Mouse (Mus musculus): ENCODE results near the gene Plcd4. TPM values are rescaled to one million over a fixed set of nuclear protein-coding genes. Genes with fewer than 3 reads are reported as not detected.

The Plcd4 gene
- total and polyA plus RNA-seq, 2 experiments from 2014 or later, result 7.3 to 9.4 TPM

DNA sequence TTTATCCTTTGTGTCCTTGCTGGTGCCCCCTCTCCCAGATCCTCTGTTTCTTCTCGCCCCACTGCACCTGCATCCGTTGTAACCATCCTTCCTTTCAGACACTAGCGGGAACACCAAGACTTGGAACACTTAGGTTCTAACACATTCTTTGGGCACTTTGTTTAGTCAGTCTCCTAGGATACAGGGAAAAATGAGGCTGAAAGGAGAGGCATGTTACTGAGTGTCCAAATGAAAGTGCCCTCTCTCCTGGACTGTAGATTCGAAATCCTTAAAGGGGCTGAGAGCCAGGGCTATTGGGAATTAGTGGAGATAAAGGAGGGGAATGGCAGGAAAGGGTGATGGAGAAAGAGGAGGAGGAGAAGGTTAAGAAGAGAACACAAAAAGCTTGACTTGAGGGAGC, 1.5 kb downstream of the Plcd4 start, which contains the start of gene Usp37:
Gene Usp37, minus strand, starts transcription at position 101 of the 400 bp plus-strand sequence.
- Histone ChIP-seq H3K9ac (replicated peaks; ENCODE audit: low read length, poor library complexity, severe bottlenecking) (peak within 1 kb of the TSS; percentile 19; the same call in 1 of the 2 replicates), H3K9me3 (ENCODE audit: low read length) (no peaks in the 10 kb centered on the region), H3K27ac (ENCODE audit: low read depth, low read length) (no peak within 1 kb of the TSS), H3K4me3 (ENCODE audit: low read depth, low read length) (peak within 1 kb of the TSS; percentile 15; the same call in 1 of the 2 replicates), H3K27me3 (ENCODE audit: insufficient read depth, low read length) (no peaks in the 10 kb centered on the region), H3K4me1 (ENCODE audit: insufficient read depth, low read length) (peaks cover 5% of the 10 kb centered on the region; the same call in 1 of the 2 replicates), H3K4me2 (ENCODE audit: low read depth, low read length, poor library complexity, severe bottlenecking) (peak within 1 kb of the TSS; percentile 45), H3K36me3 (ENCODE audit: insufficient read depth, low read length) (no peaks in the 10 kb centered on the region)
- TF ChIP-seq CTCF (IDR thresholded peaks at IDR 0.05), result no peak
- WGBS, result 24% methylated on average over 4 of the region's 4 CpGs
- no peak for ATAC-seq (ENCODE audit: low FRiP score)
- DNase-seq (ENCODE audit: low spot score), result peak; percentile 5

DNA sequence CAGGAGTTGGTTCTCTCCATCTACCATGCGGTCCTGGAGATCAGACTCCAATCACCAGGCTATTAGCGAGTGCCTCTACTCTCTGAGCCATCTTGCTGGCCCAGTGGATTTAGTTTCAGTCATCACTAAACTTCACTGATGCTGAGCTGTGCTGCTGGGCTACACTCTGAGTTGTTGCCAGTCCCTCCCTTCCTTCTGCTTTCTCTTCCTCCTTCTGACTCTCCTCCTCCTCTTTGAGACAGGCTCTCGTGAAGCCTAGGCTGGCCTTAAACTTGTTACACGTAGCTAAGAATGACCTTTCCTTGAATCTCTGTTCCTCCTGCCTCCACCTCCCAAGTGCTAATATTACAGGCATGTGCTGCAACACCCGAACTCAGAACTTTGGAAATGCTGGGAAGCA, 16.4 kb downstream of the Plcd4 start:
- H3K27ac ChIP-seq (ENCODE audit: low read depth, low read length), result no peak overlapping the region
- H3K4me2 ChIP-seq (ENCODE audit: low read depth, low read length, poor library complexity, severe bottlenecking), result no peak overlapping the region
- H3K4me3 ChIP-seq (ENCODE audit: low read depth, low read length), result no peak overlapping the region
- 90% methylated on average over 5 of the region's 5 CpGs for WGBS
- H3K36me3 ChIP-seq (ENCODE audit: insufficient read depth, low read length), result peaks cover 8% of the 10 kb centered on the region
- no peak for TF ChIP-seq CTCF (IDR thresholded peaks at IDR 0.05)
- ATAC-seq (ENCODE audit: low FRiP score) (no peak), DNase-seq (ENCODE audit: low spot score) (no peak)
- H3K9me3 ChIP-seq (ENCODE audit: low read length), result no peaks in the 10 kb centered on the region
- H3K4me1 ChIP-seq (ENCODE audit: insufficient read depth, low read length), result no peaks in the 10 kb centered on the region
- H3K9ac ChIP-seq (replicated peaks; ENCODE audit: low read length, poor library complexity, severe bottlenecking), result no peak overlapping the region
- H3K27me3 ChIP-seq (ENCODE audit: insufficient read depth, low read length), result no peaks in the 10 kb centered on the region

DNA sequence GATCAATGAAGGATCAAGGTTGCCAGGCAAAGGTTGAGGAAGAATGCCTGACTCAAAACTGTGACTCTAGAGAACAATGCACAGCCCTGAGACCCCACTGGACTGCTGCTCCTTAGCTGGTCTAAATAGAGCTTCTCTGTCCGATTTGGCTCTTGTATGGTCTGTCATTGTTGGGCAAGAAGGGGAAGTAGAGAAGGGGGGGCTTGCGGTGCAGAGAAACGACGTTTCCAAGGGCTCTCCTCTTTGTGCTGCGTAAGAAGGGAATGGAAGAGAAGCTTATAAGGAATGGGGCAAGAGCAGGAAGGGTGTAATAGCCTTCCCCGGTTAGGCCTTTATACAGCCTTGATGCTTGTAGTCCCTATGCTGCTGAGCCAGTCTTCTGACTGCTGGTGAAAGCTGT, 23.1 kb downstream of the Plcd4 start:
- H3K9ac ChIP-seq (replicated peaks; ENCODE audit: low read length, poor library complexity, severe bottlenecking), result no peak overlapping the region
- H3K27ac ChIP-seq (ENCODE audit: low read depth, low read length), result no peak overlapping the region
- WGBS, result 41% methylated on average over 6 of the region's 6 CpGs
- no peaks in the 10 kb centered on the region for H3K27me3 ChIP-seq (ENCODE audit: insufficient read depth, low read length)
- no peaks in the 10 kb centered on the region for H3K4me1 ChIP-seq (ENCODE audit: insufficient read depth, low read length)
- TF ChIP-seq CTCF (IDR thresholded peaks at IDR 0.05), result no peak
- H3K4me3 ChIP-seq (ENCODE audit: low read depth, low read length), result no peak overlapping the region
- H3K36me3 ChIP-seq (ENCODE audit: insufficient read depth, low read length), result peaks cover 65% of the 10 kb centered on the region
- ATAC-seq (ENCODE audit: low FRiP score), result no peak
- DNase-seq (ENCODE audit: low spot score), result no peak
- no peak overlapping the region for H3K4me2 ChIP-seq (ENCODE audit: low read depth, low read length, poor library complexity, severe bottlenecking)
- no peaks in the 10 kb centered on the region for H3K9me3 ChIP-seq (ENCODE audit: low read length)

DNA sequence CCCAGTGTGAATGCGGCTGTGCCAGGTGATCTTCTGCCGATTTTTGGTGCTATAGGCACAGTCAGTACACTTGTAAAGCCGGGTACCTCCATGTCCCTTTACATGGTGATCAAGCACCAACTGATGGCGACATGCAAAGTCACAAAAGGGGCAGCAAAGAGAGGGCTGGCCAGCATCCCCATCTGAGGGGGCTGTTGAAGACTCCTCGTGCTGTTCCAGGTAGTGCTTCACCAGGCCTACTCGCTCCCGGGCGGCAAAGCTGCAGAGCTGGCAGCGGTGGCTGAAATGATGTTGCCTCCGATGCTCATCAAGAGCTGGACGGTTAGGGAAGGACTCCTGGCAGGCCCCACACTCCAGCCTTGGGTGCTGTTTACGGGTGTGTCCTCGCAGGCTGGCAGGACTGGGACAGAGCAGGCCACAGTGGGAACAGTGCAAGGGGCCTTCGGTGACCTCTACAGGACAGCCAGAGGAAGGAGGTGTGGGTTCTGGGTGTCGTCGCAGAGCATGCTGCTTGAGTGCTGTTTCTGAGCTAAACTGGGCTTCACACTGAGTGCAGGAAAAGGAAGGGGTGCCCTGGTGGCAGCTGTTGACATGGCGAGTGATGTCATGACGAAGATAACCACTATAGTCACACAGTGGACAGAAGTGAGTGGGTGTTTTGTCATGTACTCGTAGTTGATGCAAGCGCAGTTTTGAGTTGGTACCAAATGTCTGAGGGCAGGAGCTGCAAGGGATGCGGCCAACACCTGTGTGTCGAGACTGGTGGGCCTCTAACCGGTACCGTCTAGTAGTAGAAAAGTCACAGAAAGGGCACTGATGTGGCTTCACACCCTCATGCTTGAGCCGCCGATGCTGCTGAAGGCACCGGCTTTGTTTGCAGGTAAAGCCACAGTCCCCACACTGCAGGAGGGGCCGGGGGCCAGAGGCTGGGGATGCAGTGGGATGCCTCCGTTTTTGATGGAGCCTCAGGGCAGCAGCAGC, 27.3 kb downstream of the Plcd4 start:
- DNase-seq (ENCODE audit: low spot score), result no peak
- 92% methylated on average over 29 of the region's 29 CpGs for WGBS

DNA sequence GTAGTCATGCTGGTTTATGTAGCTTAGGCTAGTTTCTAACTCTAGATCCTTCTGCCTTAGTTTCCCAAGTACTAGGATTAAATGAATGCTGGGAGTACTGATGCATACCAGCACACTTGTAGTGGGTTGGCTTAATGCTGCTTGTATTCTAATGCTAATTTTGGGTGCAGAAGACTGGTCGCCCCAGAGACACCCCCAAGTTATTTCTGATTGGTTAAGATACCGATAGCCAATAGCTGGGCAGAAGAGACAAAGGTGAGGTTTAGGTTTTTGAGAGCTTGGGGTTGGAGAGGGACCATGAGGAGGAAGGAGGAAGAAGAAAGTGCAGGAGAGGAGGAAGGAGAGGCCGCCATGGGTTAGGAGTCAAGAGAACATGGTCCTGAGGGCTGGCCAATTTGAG, 39.9 kb downstream of the Plcd4 start:
- Histone ChIP-seq H3K9ac (replicated peaks; ENCODE audit: low read length, poor library complexity, severe bottlenecking) (no peak overlapping the region), H3K27me3 (ENCODE audit: insufficient read depth, low read length) (no peaks in the 10 kb centered on the region), H3K9me3 (ENCODE audit: low read length) (no peaks in the 10 kb centered on the region), H3K4me3 (ENCODE audit: low read depth, low read length) (no peak overlapping the region), H3K4me2 (ENCODE audit: low read depth, low read length, poor library complexity, severe bottlenecking) (no peak overlapping the region), H3K4me1 (ENCODE audit: insufficient read depth, low read length) (no peaks in the 10 kb centered on the region; the same call in 1 of the 2 replicates), H3K27ac (ENCODE audit: low read depth, low read length) (no peak overlapping the region), H3K36me3 (ENCODE audit: insufficient read depth, low read length) (peaks cover 26% of the 10 kb centered on the region)
- TF ChIP-seq CTCF (IDR thresholded peaks at IDR 0.05), result no peak
- ATAC-seq (ENCODE audit: low FRiP score) (no peak), DNase-seq (ENCODE audit: low spot score) (no peak)
- WGBS, result 79% methylated on average over 3 of the region's 3 CpGs

More for the DNA sequence above, 27.3 kb downstream of the Plcd4 start:
- H3K4me3 ChIP-seq (ENCODE audit: low read depth, low read length), result no peak overlapping the region
- no peak overlapping the region for H3K9ac ChIP-seq (replicated peaks; ENCODE audit: low read length, poor library complexity, severe bottlenecking)
- H3K9me3 ChIP-seq (ENCODE audit: low read length), result no peaks in the 10 kb centered on the region
- H3K27ac ChIP-seq (ENCODE audit: low read depth, low read length), result no peak overlapping the region
- ATAC-seq (ENCODE audit: low FRiP score), result no peak
- TF ChIP-seq CTCF (IDR thresholded peaks at IDR 0.05), result 0 out of 2 replicates have a peak, but pooled peaks have one; percentile 7
- H3K4me1 ChIP-seq (ENCODE audit: insufficient read depth, low read length), result no peaks in the 10 kb centered on the region
- H3K4me2 ChIP-seq (ENCODE audit: low read depth, low read length, poor library complexity, severe bottlenecking), result no peak overlapping the region
- H3K36me3 ChIP-seq (ENCODE audit: insufficient read depth, low read length), result peaks cover 75% of the 10 kb centered on the region
- no peaks in the 10 kb centered on the region for H3K27me3 ChIP-seq (ENCODE audit: insufficient read depth, low read length)

Data from midbrain, postnatal 0 days (tissue).